Mouse (Mus musculus) T-helper 1 cell (primary cell): ENCODE results near the gene Itgal.
"Not testable (repeated sequence)": the region's sequence is repeated elsewhere in the genome, so short reads cannot be mapped to it uniquely, and the experiment has no call there.

Experiments
- in situ Hi-C: fragments of 300-600 bp; cut with MboI, MseI; formaldehyde crosslinking; loops from one replicate; pipeline ENCODE4 v1.15.1; 2025; ENCODE audit warnings: high pct_unique_total_duplicates

The Itgal gene

GRCm38 (mm10) chr7:127341861-127342260 is 45.8 kb downstream of the Itgal start:
- in situ Hi-C loops: not testable (repeated sequence)

- in situ Hi-C loops: no loop called here
Measured at GRCm38 (mm10) chr7:127342332-127342731, 46.3 kb downstream of the Itgal start.

GRCm38 (mm10) chr7:127342888-127343287 is 46.8 kb downstream of the Itgal start:
- in situ Hi-C loops: no loop called here

GRCm38 (mm10) chr7:127343351-127344019 is 47.4 kb downstream of the Itgal start:
- in situ Hi-C loops: no loop called here

- in situ Hi-C loops: no loop called here
Measured at GRCm38 (mm10) chr7:127344371-127344770, 48.3 kb downstream of the Itgal start.

GRCm38 (mm10) chr7:127345092-127345491 is 49.0 kb downstream of the Itgal start:
- in situ Hi-C loops: no loop called here

- in situ Hi-C loops: no loop called here
Measured at GRCm38 (mm10) chr7:127345512-127346325, 49.7 kb downstream of the Itgal start, which contains the start of gene Zfp768. TSS of gene Zfp768 (minus strand) at chr7:127345589.

GRCm38 (mm10) chr7:127346676-127347075 is 50.6 kb downstream of the Itgal start:
- in situ Hi-C loops: no loop called here

- in situ Hi-C loops: no loop called here
Measured at GRCm38 (mm10) chr7:127351230-127352004, 55.4 kb downstream of the Itgal start.

GRCm38 (mm10) chr7:127355796-127356195 is 59.7 kb downstream of the Itgal start:
- in situ Hi-C loops: no loop called here

- in situ Hi-C loops: no loop called here
Measured at GRCm38 (mm10) chr7:127357871-127358270, 61.8 kb downstream of the Itgal start.

GRCm38 (mm10) chr7:127358472-127358871 is 62.4 kb downstream of the Itgal start:
- in situ Hi-C loops: no loop called here

- in situ Hi-C loops: no loop called here
Measured at GRCm38 (mm10) chr7:127360265-127360664, 64.2 kb downstream of the Itgal start.

GRCm38 (mm10) chr7:127361449-127361848 is 65.4 kb downstream of the Itgal start:
- in situ Hi-C loops: no loop called here

GRCm38 (mm10) chr7:127362418-127362817 is 66.4 kb downstream of the Itgal start:
- in situ Hi-C loops: not testable (repeated sequence)

- in situ Hi-C loops: no loop called here
Measured at GRCm38 (mm10) chr7:127363475-127363921, 67.4 kb downstream of the Itgal start.

- in situ Hi-C loops: no loop called here
Measured at GRCm38 (mm10) chr7:127364166-127364565, 68.1 kb downstream of the Itgal start.

- in situ Hi-C loops: no loop called here
Measured at GRCm38 (mm10) chr7:127366249-127366648, 70.2 kb downstream of the Itgal start.

GRCm38 (mm10) chr7:127371213-127371612 is 75.2 kb downstream of the Itgal start:
- in situ Hi-C loops: no loop called here

GRCm38 (mm10) chr7:127371870-127372269 is 75.8 kb downstream of the Itgal start:
- in situ Hi-C loops: not testable (repeated sequence)

- in situ Hi-C loops: not testable (repeated sequence)
Measured at GRCm38 (mm10) chr7:127375271-127376245, 79.5 kb downstream of the Itgal start, which contains the start of gene Zfp747. TSS of gene Zfp747 (minus strand) at chr7:127376050.
